Mouse (Mus musculus) Patski (cell line): ENCODE measurements around the gene Olfr1336. TPM values are rescaled to one million over a fixed set of nuclear protein-coding genes. Genes with fewer than 3 reads are reported as not detected.
"Not testable (repeated sequence)": the region's sequence is repeated elsewhere in the genome, so short reads cannot be mapped to it uniquely, and the experiment has no call there.

ENCODE experiments used
- ATAC-seq: fragments of 100-300 bp; one replicate; pipeline ENCODE4 v1.8.0; 2021
- CTCF ChIA-PET: fragments of 350-600 bp; sonication (Branson Sonifier 250); formaldehyde crosslinking; loops from one replicate; lab custom pipeline; 2022; ENCODE audit warnings: inconsistent platforms; lab: Charles Lee
- POLR2A ChIA-PET: fragments of 350-600 bp; sonication (Branson Sonifier 250); formaldehyde crosslinking; loops from one replicate; lab custom pipeline; 2022; ENCODE audit warnings: antibody characterized with exemption, inconsistent platforms; lab: Charles Lee
- DNase-seq: peaks from one replicate; pipeline ENCODE4 v3.0.0-alpha.2; 2011; ENCODE audit warnings: low read depth, low spot score
- H3K27me3 ChIP-seq: fragments of 371-371 bp; one replicate; pipeline ENCODE4 v1.5.1; 2021
- CTCF ChIP-seq: fragments of 100-300 bp; IDR thresholded peaks from one replicate; pipeline ENCODE4 v1.5.1; 2021
- in situ Hi-C: fragments of 300-500 bp; cut with MboI; formaldehyde crosslinking; loops from 3 replicates; pipeline ENCODE4 v1.11.1; 2018; ENCODE audit warnings: low pct_unique_long_range_greater_than_20kb, mixed read lengths
- polyA plus RNA-seq: library from polyadenylated mRNA; unstranded; gene quantifications from one replicate; pipeline ENCODE4 v1.2.3, GENCODE M21; 2021

Olfr1336 gene
- polyA plus RNA-seq, 1 experiment from 2014 or later, result 0.01 TPM

GRCm38 (mm10) chr7:6466951-6467350 lies 11.0 kb downstream of the Olfr1336 start, which contains the start of gene Olfr1346:
Gene Olfr1346 (plus strand): TSS chr7:6467101.
- TF ChIP-seq CTCF, result no peak
- DNase-seq (no peak), ATAC-seq (no peak)
- POLR2A ChIA-PET, result no interaction called here
- CTCF ChIA-PET, result no interaction called here
- in situ Hi-C loops, result no loop called here
- peaks cover 15% of the 10 kb centered on the region for H3K27me3 ChIP-seq

- in situ Hi-C loops, CTCF ChIA-PET, ATAC-seq, DNase-seq, H3K27me3 ChIP-seq, POLR2A ChIA-PET: not testable (repeated sequence)
Measured at GRCm38 (mm10) chr7:6477633-6478032, 21.7 kb downstream of the Olfr1336 start.

GRCm38 (mm10) chr7:6486841-6487240 lies 30.9 kb downstream of the Olfr1336 start, which contains the start of gene Olfr5:
Gene Olfr5 (minus strand): TSS chr7:6486941.
- in situ Hi-C loops, result no loop called here
- no peaks in the 10 kb centered on the region for H3K27me3 ChIP-seq
- TF ChIP-seq CTCF, result no peak
- POLR2A ChIA-PET, result no interaction called here
- CTCF ChIA-PET, result no interaction called here
- ATAC-seq (no peak), DNase-seq (no peak)

GRCm38 (mm10) chr7:6499655-6500054 lies 43.7 kb downstream of the Olfr1336 start, which contains the start of gene Olfr1347:
Gene Olfr1347 (minus strand): TSS chr7:6499755.
- in situ Hi-C loops, result no loop called here
- no peak for DNase-seq
- no peaks in the 10 kb centered on the region for H3K27me3 ChIP-seq
- POLR2A ChIA-PET, result no interaction called here
- CTCF ChIA-PET, result interaction anchor here (1.0 kb wide), 1 partner anchor 52 kb away, joined by 3 read pairs; no protein-coding TSS in a partner anchor
- no peak for ATAC-seq
- no peak for TF ChIP-seq CTCF

- TF ChIP-seq CTCF, result no peak
- POLR2A ChIA-PET, result no interaction called here
- no peak for ATAC-seq
- DNase-seq, result no peak
- CTCF ChIA-PET, result no interaction called here
- peaks cover 18% of the 10 kb centered on the region for H3K27me3 ChIP-seq
- in situ Hi-C loops, result no loop called here
Measured at GRCm38 (mm10) chr7:6508648-6509047, 52.7 kb downstream of the Olfr1336 start, which contains the start of gene Olfr1348. Gene Olfr1348 (minus strand): TSS chr7:6508748.

Other genes starting within 250 kb of the Olfr1336 start
- not detected for gene Zscan5b, start 233.9 kb upstream of the Olfr1336 start, polyA plus RNA-seq
- not detected for gene Epp13, start 203.5 kb upstream of the Olfr1336 start, polyA plus RNA-seq
- 3.6 TPM for gene Zfp667, start 169.6 kb upstream of the Olfr1336 start, polyA plus RNA-seq
- not detected for gene Zfp583, start 124.9 kb upstream of the Olfr1336 start, polyA plus RNA-seq
- 0.99 TPM for gene Gm3854, start 112.4 kb upstream of the Olfr1336 start, polyA plus RNA-seq
- 3.4 TPM for gene Zfp78, start 92.9 kb upstream of the Olfr1336 start, polyA plus RNA-seq
- 7.6 TPM for gene Zfp28, start 72.9 kb upstream of the Olfr1336 start, polyA plus RNA-seq
- gene Smim17, start 57.5 kb upstream of the Olfr1336 start, polyA plus RNA-seq, result 0.36 TPM
- gene Gm20715, start 45.9 kb upstream of the Olfr1336 start, polyA plus RNA-seq, result not detected
- not detected for gene Olfr1344, start 17.5 kb upstream of the Olfr1336 start, polyA plus RNA-seq
- not detected for gene Olfr1346, start 10.9 kb downstream of the Olfr1336 start, polyA plus RNA-seq
- not detected for gene Olfr5, start 30.8 kb downstream of the Olfr1336 start, polyA plus RNA-seq
- gene Olfr1347, start 43.6 kb downstream of the Olfr1336 start, polyA plus RNA-seq, result not detected
- gene Olfr1348, start 52.6 kb downstream of the Olfr1336 start, polyA plus RNA-seq, result not detected
- not detected for gene Olfr1349, start 66.8 kb downstream of the Olfr1336 start, polyA plus RNA-seq
- not detected for gene Olfr1350, start 108.7 kb downstream of the Olfr1336 start, polyA plus RNA-seq
- 127 TPM for gene Zim1, start 240.3 kb downstream of the Olfr1336 start, polyA plus RNA-seq